Mouse (Mus musculus): ENCODE results near the gene Cntn4. TPM values are rescaled to one million over a fixed set of nuclear protein-coding genes. Genes with fewer than 3 reads are reported as not detected.

Gene Cntn4
- polyA plus RNA-seq, 1 experiment: 0.12 TPM

- H3K4me3 ChIP-seq (replicated peaks; ENCODE audit: extremely low read depth, low read depth, low read length): no peak overlapping the region
- 56% methylated on average over 6 of the region's 6 CpGs for WGBS
- no peak for DNase-seq
- no peaks in the 10 kb centered on the region for H3K4me1 ChIP-seq (ENCODE audit: control insufficient read depth, insufficient read depth, low read length)
- TF ChIP-seq CTCF (IDR thresholded peaks at IDR 0.05; ENCODE audit: insufficient read depth, low read length) (no peak), POLR2A (IDR thresholded peaks at IDR 0.05; ENCODE audit: borderline replicate concordance, extremely low read depth, low read depth, low read length) (no peak)
Observed at GRCm38 (mm10) chr6:106726078-106726477, 1048.6 kb downstream of the Cntn4 start.

GRCm38 (mm10) chr6:106727703-106728102, 1050.2 kb downstream of the Cntn4 start:
- H3K4me3 ChIP-seq (replicated peaks; ENCODE audit: extremely low read depth, low read depth, low read length): no peak overlapping the region
- DNase-seq: no peak
- 38% methylated on average over 1 of the region's 1 CpGs for WGBS
- no peak for TF ChIP-seq POLR2A (IDR thresholded peaks at IDR 0.05; ENCODE audit: borderline replicate concordance, extremely low read depth, low read depth, low read length)
- no peak for TF ChIP-seq CTCF (IDR thresholded peaks at IDR 0.05; ENCODE audit: insufficient read depth, low read length)
- H3K4me1 ChIP-seq (ENCODE audit: control insufficient read depth, insufficient read depth, low read length): no peaks in the 10 kb centered on the region

GRCm38 (mm10) chr6:106729682-106730314, 1052.3 kb downstream of the Cntn4 start:
- no peak for DNase-seq
- H3K4me1 ChIP-seq (ENCODE audit: control insufficient read depth, insufficient read depth, low read length): no peaks in the 10 kb centered on the region
- no peak for TF ChIP-seq POLR2A (IDR thresholded peaks at IDR 0.05; ENCODE audit: borderline replicate concordance, extremely low read depth, low read depth, low read length)
- no peak for TF ChIP-seq CTCF (IDR thresholded peaks at IDR 0.05; ENCODE audit: insufficient read depth, low read length)
- 58% methylated on average over 4 of the region's 4 CpGs for WGBS
- no peak overlapping the region for H3K4me3 ChIP-seq (replicated peaks; ENCODE audit: extremely low read depth, low read depth, low read length)

- TF ChIP-seq CTCF (IDR thresholded peaks at IDR 0.05; ENCODE audit: insufficient read depth, low read length): no peak
- TF ChIP-seq POLR2A (IDR thresholded peaks at IDR 0.05; ENCODE audit: borderline replicate concordance, extremely low read depth, low read depth, low read length): no peak
- WGBS: 62% methylated on average over 4 of the region's 4 CpGs
- Histone ChIP-seq H3K4me3 (replicated peaks; ENCODE audit: extremely low read depth, low read depth, low read length) (no peak overlapping the region), H3K4me1 (ENCODE audit: control insufficient read depth, insufficient read depth, low read length) (no peaks in the 10 kb centered on the region)
- no peak for DNase-seq
Observed at GRCm38 (mm10) chr6:106732563-106732962, 1055.1 kb downstream of the Cntn4 start.

- H3K4me1 ChIP-seq (ENCODE audit: control insufficient read depth, insufficient read depth, low read length): no peaks in the 10 kb centered on the region
- WGBS: 61% methylated on average over 3 of the region's 3 CpGs
Observed at GRCm38 (mm10) chr6:106738229-106738628, 1060.8 kb downstream of the Cntn4 start.

GRCm38 (mm10) chr6:106740244-106740825, 1062.9 kb downstream of the Cntn4 start:
- DNase-seq: no peak
- no peaks in the 10 kb centered on the region for H3K4me1 ChIP-seq (ENCODE audit: control insufficient read depth, insufficient read depth, low read length)
- TF ChIP-seq POLR2A (IDR thresholded peaks at IDR 0.05; ENCODE audit: borderline replicate concordance, extremely low read depth, low read depth, low read length): no peak
- TF ChIP-seq CTCF (IDR thresholded peaks at IDR 0.05; ENCODE audit: insufficient read depth, low read length): no peak
- no peak overlapping the region for H3K4me3 ChIP-seq (replicated peaks; ENCODE audit: extremely low read depth, low read depth, low read length)
- WGBS: 84% methylated on average over 1 of the region's 1 CpGs

More at GRCm38 (mm10) chr6:106738229-106738628, 1060.8 kb downstream of the Cntn4 start:
- H3K4me3 ChIP-seq (replicated peaks; ENCODE audit: extremely low read depth, low read depth, low read length): no peak overlapping the region
- DNase-seq: no peak
- no peak for TF ChIP-seq POLR2A (IDR thresholded peaks at IDR 0.05; ENCODE audit: borderline replicate concordance, extremely low read depth, low read depth, low read length)
- no peak for TF ChIP-seq CTCF (IDR thresholded peaks at IDR 0.05; ENCODE audit: insufficient read depth, low read length)

- Histone ChIP-seq H3K4me1 (ENCODE audit: control insufficient read depth, insufficient read depth, low read length) (no peaks in the 10 kb centered on the region), H3K4me3 (replicated peaks; ENCODE audit: extremely low read depth, low read depth, low read length) (no peak overlapping the region)
- no peak for DNase-seq
- TF ChIP-seq POLR2A (IDR thresholded peaks at IDR 0.05; ENCODE audit: borderline replicate concordance, extremely low read depth, low read depth, low read length): no peak
- TF ChIP-seq CTCF (IDR thresholded peaks at IDR 0.05; ENCODE audit: insufficient read depth, low read length): no peak
- 72% methylated on average over 7 of the region's 7 CpGs for WGBS
Observed at GRCm38 (mm10) chr6:106743556-106744233, 1066.2 kb downstream of the Cntn4 start.

- TF ChIP-seq POLR2A (IDR thresholded peaks at IDR 0.05; ENCODE audit: borderline replicate concordance, extremely low read depth, low read depth, low read length) (no peak), CTCF (IDR thresholded peaks at IDR 0.05; ENCODE audit: insufficient read depth, low read length) (no peak)
- Histone ChIP-seq H3K4me1 (ENCODE audit: control insufficient read depth, insufficient read depth, low read length) (no peaks in the 10 kb centered on the region), H3K4me3 (replicated peaks; ENCODE audit: extremely low read depth, low read depth, low read length) (no peak overlapping the region)
- DNase-seq: no peak
- 48% methylated on average over 7 of the region's 7 CpGs for WGBS
Observed at GRCm38 (mm10) chr6:106745673-106746394, 1068.4 kb downstream of the Cntn4 start.

- Histone ChIP-seq H3K4me3 (replicated peaks; ENCODE audit: extremely low read depth, low read depth, low read length) (no peak overlapping the region), H3K4me1 (ENCODE audit: control insufficient read depth, insufficient read depth, low read length) (no peaks in the 10 kb centered on the region)
- no peak for DNase-seq
- TF ChIP-seq CTCF (IDR thresholded peaks at IDR 0.05; ENCODE audit: insufficient read depth, low read length) (no peak), POLR2A (IDR thresholded peaks at IDR 0.05; ENCODE audit: borderline replicate concordance, extremely low read depth, low read depth, low read length) (no peak)
- 88% methylated on average over 5 of the region's 5 CpGs for WGBS
Observed at GRCm38 (mm10) chr6:106747251-106747650, 1069.8 kb downstream of the Cntn4 start.
